Mouse (Mus musculus) hindbrain, embryonic 10.5 days (tissue): ENCODE results near the gene Ambra1. TPM values are rescaled to one million over a fixed set of nuclear protein-coding genes. Genes with fewer than 3 reads are reported as not detected.

Source experiments
- DNase-seq: peaks from one replicate; pipeline ENCODE4 v3.0.0-alpha.2; 2017; ENCODE audit warnings: low spot score
- H3K27ac ChIP-seq: fragments of 300-500 bp; sonication (generic); 2 replicates; pipeline ENCODE4 v1.5.1; 2016; ENCODE audit warnings: mild to moderate bottlenecking, moderate library complexity
- H3K27me3 ChIP-seq: fragments of 300-500 bp; sonication (generic); 2 replicates; pipeline ENCODE4 v1.6.1; 2016; ENCODE audit warnings: mild to moderate bottlenecking; ENCODE audit not compliant: poor library complexity, insufficient read depth, severe bottlenecking
- H3K36me3 ChIP-seq: fragments of 300-500 bp; sonication (generic); 2 replicates; pipeline ENCODE4 v1.6.1; 2016; ENCODE audit warnings: mild to moderate bottlenecking, moderate library complexity
- H3K4me1 ChIP-seq: fragments of 300-500 bp; sonication (generic); replicated peaks from 2 replicates; pipeline ENCODE4 v1.6.1; 2016; ENCODE audit warnings: mild to moderate bottlenecking
- H3K4me3 ChIP-seq: fragments of 300-500 bp; sonication (generic); 2 replicates; pipeline ENCODE4 v1.5.1; 2016; ENCODE audit warnings: mild to moderate bottlenecking, moderate library complexity
- H3K9me3 ChIP-seq: fragments of 300-500 bp; sonication (generic); 2 replicates; pipeline ENCODE4 v1.6.1; 2016; ENCODE audit warnings: mild to moderate bottlenecking, moderate library complexity
- WGBS: fragments of 180-500 bp; shearing (Covaris S2); methylation state at CpG from one replicate; pipeline ENCODE4 v1.1.7; 2016; 5-methylcytosine and 5-hydroxymethylcytosine counted together
- polyA plus RNA-seq: library from polyadenylated mRNA; unstranded; fragments of >200 nt; fragmentation: Nextera tagmentation; extraction: Ambion mirVana; gene quantifications from 2 replicates; pipeline ENCODE4 v1.2.1, GENCODE M21; 2016

The Ambra1 gene
- polyA plus RNA-seq, 1 experiment from 2014 or later: 25.7 TPM

DNA sequence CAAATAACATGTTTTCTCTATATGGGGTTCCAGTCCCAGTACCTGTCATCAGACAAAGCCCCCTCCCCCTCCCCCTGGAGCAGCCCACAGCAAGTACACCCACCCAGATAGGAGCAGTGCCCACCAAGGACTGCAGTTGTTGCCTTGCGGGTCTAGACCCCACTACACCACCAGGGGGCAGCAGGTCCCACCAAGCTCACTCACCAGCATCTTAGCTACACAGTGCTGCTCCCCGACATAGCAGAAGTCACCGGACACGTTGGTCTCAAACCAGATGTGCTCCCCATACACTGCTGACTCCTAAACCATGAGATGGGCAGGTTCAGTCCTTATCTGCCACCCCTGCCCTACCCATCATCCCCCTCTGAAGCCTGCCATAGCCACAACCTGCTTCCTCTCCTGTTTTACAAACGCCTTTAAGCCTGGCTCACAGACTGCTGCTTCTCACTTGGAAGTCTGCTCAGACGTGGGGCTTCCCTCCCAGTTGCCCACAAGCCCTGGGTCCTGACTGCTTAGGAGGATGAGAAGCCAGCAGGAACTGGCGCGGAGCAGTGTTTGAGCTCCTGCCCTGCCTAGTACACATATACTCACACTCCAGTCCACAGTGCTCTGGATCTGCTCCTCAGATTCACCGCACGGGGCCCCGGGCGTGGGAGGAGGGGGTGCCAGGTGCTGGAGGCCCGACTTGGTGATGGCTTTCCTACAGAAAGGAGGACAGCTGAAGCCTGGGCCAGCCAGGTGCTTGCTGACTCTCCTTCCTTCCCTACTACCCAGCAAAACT lies 214.4 kb downstream of the Ambra1 start:
- WGBS: 47% methylated on average over 13 of the region's 13 CpGs
- H3K4me1 ChIP-seq: peaks cover 58% of the 10 kb centered on the region
- H3K27ac ChIP-seq: peak overlapping the region; percentile 26
- peak; percentile 83 for DNase-seq
- H3K4me3 ChIP-seq: no peak overlapping the region
- no peaks in the 10 kb centered on the region for H3K9me3 ChIP-seq
- no peaks in the 10 kb centered on the region for H3K27me3 ChIP-seq
- peaks cover 33% of the 10 kb centered on the region for H3K36me3 ChIP-seq

- DNase-seq: no peak
- no peaks in the 10 kb centered on the region for H3K27me3 ChIP-seq
- H3K27ac ChIP-seq: peak within 1 kb of the TSS; percentile 80
- H3K4me3 ChIP-seq: no peak within 1 kb of the TSS
- no peaks in the 10 kb centered on the region for H3K9me3 ChIP-seq
- 81% methylated on average over 18 of the region's 18 CpGs for WGBS
- H3K36me3 ChIP-seq: peaks cover 22% of the 10 kb centered on the region
- H3K4me1 ChIP-seq: peaks cover 64% of the 10 kb centered on the region
Measured at GRCm38 (mm10) chr2:91945483-91945882, 215.5 kb downstream of the Ambra1 start, which contains the start of gene Gm9821. Gene Gm9821 (plus strand): TSS chr2:91945703.

- peak overlapping the region; percentile 80 for H3K27ac ChIP-seq
- no peak for DNase-seq
Measured at GRCm38 (mm10) chr2:91946836-91947235, 216.9 kb downstream of the Ambra1 start.

GRCm38 (mm10) chr2:91947397-91948150 lies 217.6 kb downstream of the Ambra1 start:
- Histone ChIP-seq H3K27me3 (no peaks in the 10 kb centered on the region), H3K27ac (peak overlapping the region; percentile 80), H3K4me1 (peaks cover 66% of the 10 kb centered on the region), H3K36me3 (peaks cover 9% of the 10 kb centered on the region), H3K4me3 (peak overlapping the region; percentile 3; the same call in 1 of the 2 replicates), H3K9me3 (no peaks in the 10 kb centered on the region)
- no peak for DNase-seq
- 58% methylated on average over 11 of the region's 11 CpGs for WGBS

More at GRCm38 (mm10) chr2:91946836-91947235, 216.9 kb downstream of the Ambra1 start:
- 82% methylated on average over 6 of the region's 6 CpGs for WGBS
- Histone ChIP-seq H3K4me3 (no peak overlapping the region), H3K27me3 (no peaks in the 10 kb centered on the region), H3K9me3 (no peaks in the 10 kb centered on the region), H3K4me1 (peaks cover 66% of the 10 kb centered on the region), H3K36me3 (peaks cover 16% of the 10 kb centered on the region)

DNA sequence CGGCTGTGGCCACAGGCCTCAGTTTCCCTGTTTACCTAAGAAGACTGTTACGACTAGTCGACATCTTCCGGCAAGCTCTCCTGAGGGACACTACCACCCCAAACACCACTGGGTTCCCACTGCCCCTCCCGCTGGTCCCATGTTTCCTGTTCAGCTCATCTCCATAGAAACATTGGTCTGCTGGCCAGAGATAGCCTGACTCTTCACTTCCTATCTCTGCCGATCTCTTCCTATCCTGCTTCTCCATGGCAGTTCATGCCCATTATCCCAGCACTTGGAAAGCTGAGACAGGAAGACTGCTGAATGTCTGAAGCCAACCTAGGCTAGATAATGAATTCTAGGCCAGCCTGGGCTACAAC lies 218.2 kb downstream of the Ambra1 start:
- Histone ChIP-seq H3K36me3 (peaks cover 7% of the 10 kb centered on the region), H3K9me3 (no peaks in the 10 kb centered on the region), H3K27me3 (no peaks in the 10 kb centered on the region), H3K4me1 (peaks cover 67% of the 10 kb centered on the region), H3K27ac (peak overlapping the region; percentile 80), H3K4me3 (peak overlapping the region; percentile 3; the same call in 1 of the 2 replicates)
- 76% methylated on average over 6 of the region's 6 CpGs for WGBS
- DNase-seq: no peak

DNA sequence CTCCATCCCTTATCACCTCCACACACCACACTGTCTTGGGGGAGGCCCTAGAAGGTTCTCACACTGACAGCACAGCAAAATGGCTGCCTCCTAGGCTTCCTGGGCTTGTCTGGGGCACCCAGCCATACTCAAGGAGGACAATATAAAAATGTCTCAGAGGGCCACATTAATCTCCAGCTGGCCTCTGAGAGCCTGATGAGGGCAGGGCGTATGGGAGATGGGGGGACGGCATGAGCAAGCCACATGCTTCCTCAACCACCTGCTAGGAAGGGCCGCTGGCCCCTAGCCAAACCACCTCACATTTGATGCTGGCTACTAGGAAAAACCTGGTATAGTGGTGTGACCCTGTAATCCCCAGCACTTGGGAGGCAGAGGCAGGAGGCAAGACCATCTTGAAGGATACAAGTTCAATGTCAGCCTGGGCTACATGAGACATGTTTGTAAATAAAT lies 218.9 kb downstream of the Ambra1 start:
- H3K9me3 ChIP-seq: no peaks in the 10 kb centered on the region
- H3K27me3 ChIP-seq: no peaks in the 10 kb centered on the region
- WGBS: 85% methylated on average over 3 of the region's 3 CpGs
- no peak overlapping the region for H3K4me3 ChIP-seq
- no peak for DNase-seq
- peak overlapping the region; percentile 85 for H3K27ac ChIP-seq
- H3K36me3 ChIP-seq: peaks cover 7% of the 10 kb centered on the region
- H3K4me1 ChIP-seq: peaks cover 73% of the 10 kb centered on the region

DNA sequence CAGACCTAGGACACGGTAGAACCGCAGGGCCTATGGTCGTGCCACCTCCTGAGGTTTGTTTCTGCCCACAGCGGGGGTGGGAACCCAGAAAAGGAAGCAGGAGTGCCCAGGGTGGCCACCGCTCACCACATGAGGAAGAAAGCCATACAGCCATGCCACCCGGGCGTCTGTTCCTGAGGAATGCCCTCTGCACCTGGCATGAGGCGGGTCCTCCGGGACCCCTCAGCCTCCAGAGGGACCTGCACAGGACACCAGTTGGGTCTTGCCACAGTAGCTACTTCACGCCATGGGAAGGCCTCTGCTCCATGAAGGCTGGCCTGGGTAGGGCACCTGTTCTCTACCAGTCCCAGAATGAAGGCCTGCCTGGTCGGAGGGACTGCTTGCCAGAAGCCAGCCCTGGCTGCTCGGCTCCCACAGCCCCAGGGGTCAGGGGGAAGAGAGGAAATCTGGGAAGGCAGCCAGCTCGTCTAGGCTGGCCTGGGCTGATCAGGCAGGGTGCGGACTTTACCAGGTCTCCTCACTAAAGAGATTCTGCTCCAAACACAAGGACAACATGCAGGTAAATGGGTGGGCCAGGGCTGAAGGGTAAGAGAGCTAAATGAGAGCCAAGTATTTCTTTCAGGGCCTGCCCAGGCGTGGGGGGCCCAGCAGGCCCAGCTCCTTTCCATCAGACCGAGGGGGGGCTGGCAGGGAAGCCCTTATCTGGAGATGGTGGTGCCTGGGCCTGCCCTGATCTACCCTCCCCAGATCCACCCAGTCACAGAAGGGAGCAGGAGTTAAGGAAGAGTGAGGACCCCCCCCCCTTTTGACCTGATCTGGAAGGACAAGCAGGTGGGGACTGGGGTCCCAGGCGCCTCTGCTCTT lies 219.7 kb downstream of the Ambra1 start:
- WGBS: 73% methylated on average over 17 of the region's 17 CpGs
- DNase-seq: no peak
- H3K4me1 ChIP-seq: peaks cover 73% of the 10 kb centered on the region

DNA sequence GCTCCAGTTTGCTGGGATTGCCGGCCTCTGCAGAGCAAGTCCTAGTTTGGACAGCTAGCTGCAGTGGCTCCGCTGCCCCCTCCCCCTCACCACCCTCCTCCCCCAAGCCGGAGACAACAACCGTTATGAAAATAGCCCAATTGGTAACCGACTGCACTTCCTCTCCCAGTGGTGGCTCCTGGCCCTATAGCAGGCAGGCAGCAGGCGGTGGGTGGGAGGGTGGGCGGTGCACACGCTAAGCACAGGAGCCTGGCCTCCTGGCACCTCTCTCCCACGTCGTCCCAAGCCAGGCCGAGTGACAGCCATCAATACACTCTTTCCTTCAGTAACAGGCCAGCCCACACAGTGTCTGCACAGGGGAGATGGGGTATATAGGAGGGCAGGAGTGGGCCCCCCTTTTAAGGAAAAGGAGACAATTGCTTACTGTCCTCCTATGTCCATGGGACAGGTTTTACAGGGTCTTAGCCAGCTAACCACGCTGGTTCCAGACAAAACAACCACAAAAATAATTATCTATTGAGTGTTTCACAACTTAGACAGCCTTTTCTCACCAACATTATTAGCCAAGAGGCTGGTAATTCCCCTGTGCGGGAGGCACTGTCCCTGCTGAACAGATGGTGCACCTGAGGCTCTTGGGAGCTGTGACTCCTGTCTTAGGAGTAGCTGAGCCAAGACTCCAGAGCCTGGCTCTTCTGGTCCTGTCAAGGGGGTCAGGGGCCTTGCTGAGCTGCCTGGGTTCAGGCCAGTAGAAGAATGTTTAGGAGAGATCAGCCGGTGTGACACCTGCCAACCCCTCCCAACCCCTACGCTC lies 220.5 kb downstream of the Ambra1 start:
- Histone ChIP-seq H3K4me3 (peak overlapping the region; percentile 37), H3K27me3 (no peaks in the 10 kb centered on the region), H3K36me3 (peaks cover 3% of the 10 kb centered on the region), H3K27ac (peak overlapping the region; percentile 85), H3K9me3 (no peaks in the 10 kb centered on the region), H3K4me1 (peaks cover 73% of the 10 kb centered on the region)
- no peak for DNase-seq
- WGBS: 22% methylated on average over 15 of the region's 15 CpGs

More for the DNA sequence above, 219.7 kb downstream of the Ambra1 start:
- H3K9me3 ChIP-seq: no peaks in the 10 kb centered on the region
- H3K4me3 ChIP-seq: peak overlapping the region; percentile 37
- H3K36me3 ChIP-seq: peaks cover 7% of the 10 kb centered on the region
- H3K27me3 ChIP-seq: no peaks in the 10 kb centered on the region
- peak overlapping the region; percentile 85 for H3K27ac ChIP-seq

DNA sequence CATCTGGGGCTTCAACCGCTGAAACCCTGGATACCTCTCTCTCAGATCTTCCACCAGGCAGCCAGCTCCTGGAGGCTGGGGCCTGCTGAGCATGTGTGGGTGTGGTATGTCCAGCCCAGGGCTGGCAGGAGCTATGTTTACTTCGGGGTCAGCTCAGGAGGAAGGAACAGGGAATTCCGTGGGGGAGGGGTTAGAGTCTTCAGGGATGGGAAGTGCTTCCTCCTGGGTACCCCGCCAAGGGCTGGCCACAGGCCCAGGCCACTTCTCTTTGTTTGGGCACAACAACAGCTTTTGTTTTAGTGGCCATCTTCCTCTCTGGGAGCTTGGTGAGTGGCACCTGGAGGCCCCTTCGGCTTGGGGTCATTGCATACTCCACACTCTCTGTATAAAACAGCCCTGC lies 223.9 kb downstream of the Ambra1 start:
- 12% methylated on average over 5 of the region's 5 CpGs for WGBS
- no peaks in the 10 kb centered on the region for H3K27me3 ChIP-seq
- H3K4me3 ChIP-seq: no peak overlapping the region
- H3K4me1 ChIP-seq: peaks cover 58% of the 10 kb centered on the region
- no peaks in the 10 kb centered on the region for H3K9me3 ChIP-seq
- 0 out of 2 replicates have a peak, but pooled peaks cover 3% of the 10 kb centered on the region for H3K36me3 ChIP-seq
- no peak for DNase-seq
- H3K27ac ChIP-seq: peak overlapping the region; percentile 5

DNA sequence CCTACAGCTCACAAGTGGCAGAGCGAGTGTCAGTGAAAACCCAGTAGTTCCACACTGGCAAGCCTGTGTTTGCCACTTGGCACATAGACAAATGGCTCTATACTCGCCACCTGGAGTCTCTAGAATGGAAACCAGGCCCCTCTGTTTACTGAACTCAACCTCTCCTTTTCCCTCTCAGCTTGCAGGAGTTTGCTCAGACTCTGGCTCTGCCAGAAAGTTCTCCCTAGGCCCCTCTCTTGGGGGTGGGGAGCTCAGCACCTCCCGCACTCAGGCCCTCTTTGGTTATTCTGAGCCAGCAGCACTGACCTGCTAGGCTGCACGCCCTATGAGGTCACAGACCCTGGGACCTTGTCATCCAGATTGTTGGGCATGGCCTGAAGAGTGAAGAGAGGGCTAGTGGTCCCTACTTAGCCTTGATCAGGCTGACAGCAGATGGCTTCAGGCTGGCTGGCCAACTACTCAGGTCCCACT lies 225.2 kb downstream of the Ambra1 start:
- Histone ChIP-seq H3K4me1 (peaks cover 58% of the 10 kb centered on the region), H3K4me3 (no peak overlapping the region), H3K9me3 (no peaks in the 10 kb centered on the region), H3K36me3 (peaks cover 8% of the 10 kb centered on the region; the same call in 1 of the 2 replicates), H3K27me3 (no peaks in the 10 kb centered on the region), H3K27ac (peak overlapping the region; percentile 45; the same call in 1 of the 2 replicates)
- DNase-seq: no peak
- WGBS: 81% methylated on average over 4 of the region's 4 CpGs

- WGBS: 87% methylated on average over 6 of the region's 6 CpGs
Measured at GRCm38 (mm10) chr2:91955875-91956274, 225.9 kb downstream of the Ambra1 start.

More at GRCm38 (mm10) chr2:91955875-91956274, 225.9 kb downstream of the Ambra1 start:
- H3K4me1 ChIP-seq: peaks cover 58% of the 10 kb centered on the region
- H3K4me3 ChIP-seq: no peak overlapping the region
- no peaks in the 10 kb centered on the region for H3K9me3 ChIP-seq
- no peak for DNase-seq
- no peaks in the 10 kb centered on the region for H3K27me3 ChIP-seq
- no peak overlapping the region for H3K27ac ChIP-seq
- H3K36me3 ChIP-seq: peaks cover 14% of the 10 kb centered on the region; the same call in 1 of the 2 replicates
